ENCODE assay signal across 9 mouse cellular contexts in genomic region chrX:36550906-36551305, GRCm38 (mm10). TPM values are rescaled to one million over a fixed set of nuclear protein-coding genes. Genes with fewer than 3 reads are reported as not detected.
DNase-seq lines count a peak whose midpoint lies in the region; ATAC-seq and TF ChIP-seq lines count a peak whose summit lies in the region.
"Had no signal": no experiment of that assay in that cellular context is flagged by ENCODE, and none has a peak within 500 bp of the region (broad histone marks: within the 10 kb centered on the region; RNA-seq: fewer than 3 reads in every experiment).

No protein-coding gene starts in this region.

- no peak for TF ChIP-seq CTCF in midbrain, postnatal 0 days (IDR thresholded peaks at IDR 0.05)

- no peaks in the 10 kb centered on the region for H3K36me3 ChIP-seq in forebrain, embryonic 14.5 days (ENCODE audit: control insufficient read depth, insufficient read depth, low read length)
- H3K36me3 ChIP-seq in hindbrain, embryonic 11.5 days (ENCODE audit: control insufficient read depth, insufficient read depth, low read length) = no peaks in the 10 kb centered on the region
- H3K36me3 ChIP-seq in limb, embryonic 10.5 days = no peaks in the 10 kb centered on the region
- H3K36me3 ChIP-seq in midbrain, postnatal 0 days (ENCODE audit: insufficient read depth, low read length) = no peaks in the 10 kb centered on the region

- 0 out of 2 replicates have a peak overlapping the region, but pooled peaks have one; percentile 52 for H3K27ac ChIP-seq in forebrain, embryonic 14.5 days (ENCODE audit: low read depth, low read length)
- 0 out of 2 replicates have a peak overlapping the region, but pooled peaks have one; percentile 6 for H3K27ac ChIP-seq in hindbrain, embryonic 11.5 days (ENCODE audit: low read depth, low read length)
- H3K27ac ChIP-seq in limb, embryonic 10.5 days = no peak overlapping the region
- no peak overlapping the region for H3K27ac ChIP-seq in midbrain, postnatal 0 days (ENCODE audit: low read depth, low read length)

- no peaks in the 10 kb centered on the region for H3K9me3 ChIP-seq in forebrain, embryonic 14.5 days (replicated peaks; ENCODE audit: control insufficient read depth, low read length)
- H3K9me3 ChIP-seq in hindbrain, embryonic 11.5 days (ENCODE audit: control insufficient read depth, low read length) = no peaks in the 10 kb centered on the region
- H3K9me3 ChIP-seq in limb, embryonic 10.5 days (replicated peaks) = no peaks in the 10 kb centered on the region
- no peaks in the 10 kb centered on the region for H3K9me3 ChIP-seq in midbrain, postnatal 0 days (ENCODE audit: low read length)
- H3K9me3 ChIP-seq: megakaryocyte, embryonic 14.5 days had no signal

- no peak overlapping the region for H3K9ac ChIP-seq in forebrain, embryonic 14.5 days (ENCODE audit: low read length)
- H3K9ac ChIP-seq in hindbrain, embryonic 11.5 days (ENCODE audit: low read depth, low read length) = no peak overlapping the region
- no peak overlapping the region for H3K9ac ChIP-seq in midbrain, postnatal 0 days (replicated peaks; ENCODE audit: low read length, poor library complexity, severe bottlenecking)

- H3K4me2 ChIP-seq in forebrain, embryonic 14.5 days (ENCODE audit: low read length) = no peak overlapping the region
- H3K4me2 ChIP-seq in hindbrain, embryonic 11.5 days (replicated peaks; ENCODE audit: low read depth, low read length) = no peak overlapping the region
- no peak overlapping the region for H3K4me2 ChIP-seq in midbrain, postnatal 0 days (ENCODE audit: low read depth, low read length, poor library complexity, severe bottlenecking)

- peak; percentile 16 for DNase-seq in A20 (ENCODE audit: low read depth, low spot score)
- DNase-seq in CD4-positive, CD25-positive, alpha-beta regulatory T cell, adult 2 months (ENCODE audit: low read depth, low spot score) = peak; percentile 22
- peak; percentile 55 for DNase-seq in forebrain, embryonic 14.5 days (ENCODE audit: low spot score)
- peak; percentile 57 for DNase-seq in hindbrain, embryonic 11.5 days (ENCODE audit: low spot score)
- DNase-seq in limb, embryonic 10.5 days (ENCODE audit: low spot score) = peak; percentile 35
- DNase-seq in midbrain, postnatal 0 days (ENCODE audit: low spot score) = peak; percentile 68
- no peak for DNase-seq in spleen, postnatal 4 days (ENCODE audit: low spot score in 2 of 2)
- DNase-seq in urinary bladder, adult 2 months (ENCODE audit: low spot score) = no peak

- H3K4me1 ChIP-seq in forebrain, embryonic 14.5 days (ENCODE audit: control insufficient read depth, insufficient read depth, low read length) = no peaks in the 10 kb centered on the region
- no peaks in the 10 kb centered on the region for H3K4me1 ChIP-seq in hindbrain, embryonic 11.5 days (replicated peaks; ENCODE audit: control insufficient read depth, insufficient read depth, low read length)
- H3K4me1 ChIP-seq in limb, embryonic 10.5 days = peaks cover 12% of the 10 kb centered on the region; the same call in 1 of the 2 replicates
- no peaks in the 10 kb centered on the region for H3K4me1 ChIP-seq in midbrain, postnatal 0 days (ENCODE audit: insufficient read depth, low read length)

- ATAC-seq in forebrain, embryonic 14.5 days = peak; percentile 75
- ATAC-seq in hindbrain, embryonic 11.5 days (ENCODE audit: low FRiP score) = no peak
- peak; percentile 58; the same call in 1 of the 2 replicates for ATAC-seq in midbrain, postnatal 0 days (ENCODE audit: low FRiP score)

- 32% methylated on average over 5 of the region's 5 CpGs for whole genome bisulfite sequencing in forebrain, embryonic 14.5 days
- WGBS in hindbrain, embryonic 11.5 days = 30% methylated on average over 5 of the region's 5 CpGs
- 37% methylated on average over 5 of the region's 5 CpGs for WGBS in limb, embryonic 10.5 days
- WGBS in midbrain, postnatal 0 days = 28% methylated on average over 5 of the region's 5 CpGs

- H3K4me3 ChIP-seq in forebrain, embryonic 14.5 days (ENCODE audit: low read depth, low read length) = no peak overlapping the region
- H3K4me3 ChIP-seq in hindbrain, embryonic 11.5 days (ENCODE audit: low read depth, low read length) = no peak overlapping the region
- H3K4me3 ChIP-seq in limb, embryonic 10.5 days = no peak overlapping the region
- H3K4me3 ChIP-seq in midbrain, postnatal 0 days (ENCODE audit: low read depth, low read length) = no peak overlapping the region
- H3K4me3 ChIP-seq: megakaryocyte, embryonic 14.5 days had no signal

- H3K27me3 ChIP-seq in forebrain, embryonic 14.5 days (replicated peaks; ENCODE audit: control insufficient read depth, insufficient read depth, low read length) = no peaks in the 10 kb centered on the region
- no peaks in the 10 kb centered on the region for H3K27me3 ChIP-seq in hindbrain, embryonic 11.5 days (ENCODE audit: control insufficient read depth, insufficient read depth, low read length)
- no peaks in the 10 kb centered on the region for H3K27me3 ChIP-seq in limb, embryonic 10.5 days (ENCODE audit: low read depth, poor library complexity, severe bottlenecking)
- H3K27me3 ChIP-seq in midbrain, postnatal 0 days (ENCODE audit: insufficient read depth, low read length) = no peaks in the 10 kb centered on the region
- H3K27me3 ChIP-seq: megakaryocyte, embryonic 14.5 days had no signal

RNA-seq across cellular contexts. Expression of gene Pgrmc1, which starts 47.1 kb away (rescaled TPM):
- 583 and 650 TPM in 2 replicates for polyA plus RNA-seq in forebrain, embryonic 14.5 days (2014; fragmentation: Nextera tagmentation; extraction: Ambion mirVana)
- 490 and 494 TPM in 2 replicates for polyA plus RNA-seq in hindbrain, embryonic 11.5 days (2014; fragmentation: Nextera tagmentation; extraction: Ambion mirVana)
- 362 and 378 TPM in 2 replicates for polyA plus RNA-seq in limb, embryonic 10.5 days (2016; fragmentation: Nextera tagmentation; extraction: Ambion mirVana)
- 521 and 534 TPM in 2 replicates for total RNA-seq in midbrain, postnatal 0 days (2014; rRNA removed)
- 763 and 773 TPM in 2 replicates for polyA plus RNA-seq in midbrain, postnatal 0 days (2015; fragmentation: Nextera tagmentation; extraction: Ambion mirVana)
- 241 and 285 TPM in 2 replicates for polyA plus RNA-seq in urinary bladder, adult 2 months (2012; rRNA removed)

RNA-seq across cellular contexts. Expression of gene Gm14569, which starts 59.3 kb away (rescaled TPM):
- not detected in 2 replicates for polyA plus RNA-seq in forebrain, embryonic 14.5 days (2014; fragmentation: Nextera tagmentation; extraction: Ambion mirVana)
- polyA plus RNA-seq in hindbrain, embryonic 11.5 days (2014; fragmentation: Nextera tagmentation; extraction: Ambion mirVana) = not detected in 2 replicates
- polyA plus RNA-seq in limb, embryonic 10.5 days (2016; fragmentation: Nextera tagmentation; extraction: Ambion mirVana) = not detected in 2 replicates
- not detected in 2 replicates for total RNA-seq in midbrain, postnatal 0 days (2014; rRNA removed)
- polyA plus RNA-seq in midbrain, postnatal 0 days (2015; fragmentation: Nextera tagmentation; extraction: Ambion mirVana) = not detected in 2 replicates
- polyA plus RNA-seq in urinary bladder, adult 2 months (2012; rRNA removed) = 0.01 TPM in 1 of 2 replicates, not detected in the other

Comparison
In these comparisons a context has a peak if more than half of its experiments do, and no peak if none do; other contexts are left out.
1. DNase-seq: peak in A20 (single experiment), CD4-positive, CD25-positive, alpha-beta regulatory T cell, adult 2 months (single experiment), forebrain, embryonic 14.5 days (single experiment), hindbrain, embryonic 11.5 days (single experiment), limb, embryonic 10.5 days (single experiment) and midbrain, postnatal 0 days (single experiment); none in spleen, postnatal 4 days (0 of 2) and urinary bladder, adult 2 months (single experiment).
2. H3K27ac ChIP-seq: peak in forebrain, embryonic 14.5 days (single experiment) and hindbrain, embryonic 11.5 days (single experiment); none in limb, embryonic 10.5 days (single experiment) and midbrain, postnatal 0 days (single experiment).